Mouse (Mus musculus) mouse embryonic stem cell (cell line): Measurements from ENCODE around the gene Tbx19.

Source experiments
- in situ Hi-C, 2 experiments: fragments of 300-500 bp; cut with MboI; formaldehyde crosslinking; loops; 1 replicate in 1 of 2; 3 replicates in 1 of 2; pipeline ENCODE4 v1.14.3; 2019 to 2020; ENCODE audit warnings: low sequenced_read_pairs in 2 of 2, low pct_unique_long_range_greater_than_20kb in 1 of 2, mixed read lengths in 1 of 2; ENCODE audit not compliant: unreplicated experiment in 1 of 2

Tbx19 gene

DNA sequence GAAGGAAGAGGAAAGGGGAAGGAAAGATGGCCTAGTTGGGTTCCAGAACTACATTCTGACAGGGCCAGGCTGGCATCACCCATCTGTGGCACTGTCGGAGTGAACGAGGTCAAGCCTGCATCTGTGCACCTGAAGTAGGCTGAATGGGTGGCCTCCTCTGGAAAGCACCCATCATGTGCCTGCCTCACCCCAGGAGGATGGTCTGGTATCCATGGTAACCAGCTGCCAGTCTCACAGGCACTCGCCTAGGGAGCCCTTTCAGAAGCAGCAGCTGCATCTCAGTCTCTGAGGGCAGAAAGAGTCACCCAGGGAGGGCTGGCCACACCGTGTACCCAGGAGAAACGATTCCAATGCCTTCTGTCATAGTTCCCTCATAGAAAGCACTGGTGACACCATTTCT is 26.8 kb upstream of the Tbx19 start:
- in situ Hi-C loops: no loop called here

GRCm38 (mm10) chr1:165186491-165186890 is 25.9 kb upstream of the Tbx19 start:
- in situ Hi-C loops: no loop called here

DNA sequence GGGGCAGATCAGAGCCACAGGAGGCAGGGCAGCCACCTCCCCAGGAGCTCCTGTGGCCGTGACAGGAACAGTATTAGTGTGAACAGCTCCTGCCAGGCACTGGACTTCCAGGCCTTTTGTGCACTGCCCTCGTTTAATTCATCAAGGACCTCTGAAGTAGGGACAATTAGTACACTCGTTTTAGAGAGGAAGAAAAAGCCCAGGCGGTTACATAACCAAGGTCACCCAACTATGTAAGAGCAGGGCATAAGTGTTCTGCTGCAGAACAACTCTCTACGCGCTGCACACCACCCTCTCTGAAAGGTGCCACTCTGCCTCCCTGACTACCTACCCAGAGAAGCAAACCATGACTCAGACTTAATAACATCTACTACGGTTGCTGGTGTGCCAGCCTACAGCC is 24.5 kb upstream of the Tbx19 start:
- in situ Hi-C loops: no loop called here

DNA sequence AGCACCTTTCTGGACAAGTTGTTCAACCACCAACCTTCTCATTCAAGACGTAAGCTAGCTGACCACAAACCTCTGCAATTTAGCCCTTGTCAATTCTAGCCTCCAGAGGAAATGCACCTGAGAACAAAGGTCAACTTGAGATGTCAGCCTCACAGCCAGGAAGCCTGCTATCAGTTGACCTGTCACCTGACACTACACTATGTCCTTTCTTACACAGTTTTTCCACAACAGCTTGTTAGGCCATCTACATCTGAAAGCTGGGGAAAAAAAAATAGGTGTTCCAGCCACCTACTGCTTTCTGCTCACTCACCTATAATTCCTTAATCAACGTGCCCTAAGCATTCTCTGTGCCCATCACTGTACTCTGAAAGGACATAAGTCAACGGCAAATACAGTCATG is 23.6 kb upstream of the Tbx19 start:
- in situ Hi-C loops: no loop called here

- in situ Hi-C loops: no loop called here
Observed at GRCm38 (mm10) chr1:165183400-165183799, 22.8 kb upstream of the Tbx19 start.

GRCm38 (mm10) chr1:165179321-165179720 is 18.7 kb upstream of the Tbx19 start:
- in situ Hi-C loops: no loop called here

DNA sequence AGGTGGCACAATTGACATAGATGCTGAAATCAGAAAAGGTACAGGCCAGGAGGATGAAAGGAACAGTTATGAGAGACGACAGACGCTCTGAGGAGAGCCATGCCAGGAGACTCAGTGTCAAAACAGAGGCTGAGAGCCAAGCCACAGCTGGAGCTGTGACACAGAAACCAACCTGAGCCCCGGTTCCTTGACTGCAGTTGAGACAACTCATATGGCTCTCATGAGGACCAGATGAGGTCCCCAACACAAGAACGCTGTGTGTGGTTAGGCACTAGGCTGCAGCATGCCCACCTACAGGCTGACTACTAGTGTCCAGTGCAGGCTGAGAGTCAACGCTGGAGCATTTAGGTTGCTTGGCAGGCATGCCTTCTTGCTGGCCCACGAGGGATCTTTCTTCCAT is 17.5 kb upstream of the Tbx19 start:
- in situ Hi-C loops: no loop called here

- in situ Hi-C loops: no loop called here
Observed at GRCm38 (mm10) chr1:165174059-165174616, 13.6 kb upstream of the Tbx19 start.

- in situ Hi-C loops: no loop called here
Observed at GRCm38 (mm10) chr1:165171277-165171676, 10.7 kb upstream of the Tbx19 start.

DNA sequence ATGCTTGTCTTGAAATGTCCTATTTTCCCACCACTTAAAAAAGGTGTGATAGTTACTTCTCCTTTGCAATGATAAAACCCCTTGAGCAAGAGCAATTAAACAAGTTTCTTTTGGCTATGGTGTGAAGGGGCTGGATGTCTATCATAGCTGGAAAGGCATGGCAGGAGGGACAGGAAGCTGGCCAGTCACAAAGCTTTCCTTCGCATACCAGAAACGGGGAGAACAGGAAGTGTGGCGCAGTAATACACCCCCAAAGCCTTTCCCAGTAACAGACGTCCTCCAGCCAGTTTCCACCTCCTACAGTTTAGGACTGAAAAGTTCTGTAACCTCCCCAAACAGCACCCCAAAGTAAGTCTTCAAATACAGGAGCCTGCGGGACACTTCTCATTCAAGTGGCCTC is 9.6 kb upstream of the Tbx19 start:
- in situ Hi-C loops: no loop called here

GRCm38 (mm10) chr1:165169462-165169861 is 8.9 kb upstream of the Tbx19 start:
- in situ Hi-C loops: no loop called here

GRCm38 (mm10) chr1:165164920-165165319 is 4.3 kb upstream of the Tbx19 start:
- in situ Hi-C loops: no loop called here

DNA sequence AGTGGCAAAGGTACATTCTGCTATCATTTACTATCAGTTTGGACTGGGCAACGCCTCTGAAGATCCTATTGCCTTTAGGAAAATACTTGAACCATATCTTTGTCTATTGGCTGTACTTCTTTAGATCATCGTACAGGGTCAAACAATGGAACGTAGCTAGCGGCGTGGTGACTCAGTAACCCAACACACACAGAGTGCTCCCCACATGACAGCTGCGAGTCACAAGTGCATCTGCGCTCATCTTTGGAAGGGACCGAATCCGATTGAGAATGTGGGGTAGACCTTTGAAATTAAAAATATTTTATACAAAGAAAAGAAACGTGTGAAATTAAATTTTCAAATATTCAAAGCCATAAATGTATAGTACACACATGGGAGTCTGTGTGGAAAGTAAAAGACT is 1.7 kb downstream of the Tbx19 start:
- in situ Hi-C loops: no loop called here

DNA sequence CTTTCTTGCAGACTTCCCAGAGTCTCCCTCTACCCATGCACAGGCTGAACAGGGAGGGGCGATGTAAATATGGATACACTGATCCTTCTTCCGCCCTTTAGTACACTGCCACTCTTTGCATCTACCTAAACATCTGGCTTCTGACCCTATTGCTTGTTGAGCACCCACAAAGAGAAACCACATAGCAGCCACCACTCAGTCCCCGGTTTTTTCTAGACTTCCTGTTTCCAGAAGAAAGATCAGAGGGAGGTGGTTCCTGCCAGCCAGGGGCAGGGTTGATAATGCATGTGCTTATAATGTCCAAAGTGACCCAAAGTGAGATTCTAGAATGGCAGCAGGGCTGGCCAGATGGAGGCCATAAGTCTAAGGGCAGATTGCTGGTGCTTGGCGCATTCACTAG is 6.4 kb downstream of the Tbx19 start:
- in situ Hi-C loops: no loop called here

DNA sequence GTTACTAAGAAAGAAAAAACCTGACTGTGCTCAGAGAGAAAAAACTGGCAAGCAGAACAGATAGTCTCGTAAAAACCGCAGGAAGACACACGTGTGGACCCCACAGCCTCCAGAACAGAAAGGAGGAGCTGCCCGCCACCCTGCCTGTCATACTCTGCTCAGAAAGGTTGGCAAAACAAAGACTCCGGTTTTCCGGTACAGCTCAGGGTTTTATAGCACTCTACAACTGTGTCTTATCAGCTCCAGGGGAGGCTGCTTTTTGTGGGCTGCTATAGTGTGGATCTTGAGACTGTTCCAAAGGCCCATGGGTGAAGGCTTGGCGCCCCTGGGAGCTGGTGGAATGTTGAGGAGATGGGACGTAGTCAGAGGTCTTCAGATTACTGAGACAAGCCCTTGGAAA is 9.4 kb downstream of the Tbx19 start:
- in situ Hi-C loops: no loop called here

DNA sequence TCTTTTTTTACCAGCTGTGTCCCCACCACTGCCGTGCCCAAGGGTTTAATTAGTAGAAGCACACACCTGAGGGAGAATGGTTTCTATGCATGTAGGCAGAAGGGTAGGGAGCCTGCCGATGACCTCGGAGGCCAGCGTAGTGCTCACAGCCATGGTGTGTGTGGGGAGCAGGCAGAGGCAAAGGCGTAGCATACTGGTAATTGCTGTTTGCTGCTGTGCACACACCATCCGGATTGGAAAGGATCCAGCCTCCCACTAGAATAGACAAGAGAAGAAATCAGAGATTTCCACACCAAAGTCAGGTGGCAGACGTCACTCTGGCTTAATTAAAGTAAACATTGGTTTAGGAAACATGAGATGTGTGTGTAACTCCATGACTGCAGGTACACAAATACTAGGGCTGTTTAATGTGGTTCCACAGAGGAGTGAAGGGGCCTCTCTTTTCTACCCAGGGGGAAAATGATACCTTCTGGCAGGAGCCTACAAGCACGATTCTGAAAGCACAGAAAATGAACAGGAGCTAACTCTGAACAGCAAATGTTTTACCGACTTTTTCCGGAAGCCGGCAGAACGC is 18.1 kb downstream of the Tbx19 start:
- in situ Hi-C loops: no loop called here

DNA sequence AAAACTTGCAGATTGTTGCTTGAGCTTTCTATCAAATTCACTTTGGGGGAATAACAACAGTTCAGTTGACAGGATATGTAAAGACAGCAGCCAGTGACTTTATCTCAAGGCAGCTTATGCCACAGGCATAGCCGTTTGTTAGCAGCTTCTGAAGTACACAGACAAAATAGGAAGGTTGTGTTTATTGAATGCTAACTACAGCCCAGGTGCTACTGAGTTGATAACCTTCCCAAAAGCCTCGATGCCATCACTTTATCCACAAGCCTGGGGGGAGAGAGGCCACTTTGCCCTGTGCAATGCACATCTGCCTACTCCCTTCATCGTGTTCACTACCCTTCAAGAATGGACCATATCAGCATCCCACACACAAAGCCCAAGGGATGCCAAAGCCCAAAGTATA is 20.3 kb downstream of the Tbx19 start:
- in situ Hi-C loops: no loop called here

GRCm38 (mm10) chr1:165133858-165134257 is 26.7 kb downstream of the Tbx19 start:
- in situ Hi-C loops: no loop called here

DNA sequence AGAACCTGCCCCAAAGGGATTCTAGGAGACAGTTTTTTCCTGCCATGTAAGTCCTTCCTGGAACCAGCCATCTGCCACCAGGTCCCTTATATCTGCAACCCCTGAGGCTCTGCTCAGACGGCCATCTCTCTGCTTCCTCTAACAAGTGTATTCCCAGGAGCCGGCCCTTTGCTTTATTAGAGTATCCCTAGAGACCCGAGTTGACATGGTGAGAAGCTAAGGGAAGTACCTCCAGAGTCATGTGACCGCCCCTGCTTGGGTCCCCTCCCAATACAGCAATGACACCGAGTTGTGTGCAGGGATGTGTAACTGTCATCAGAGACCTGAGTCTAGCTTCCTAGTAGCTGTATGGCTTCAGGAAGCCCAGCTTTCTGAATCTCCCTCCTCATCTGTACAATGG is 27.3 kb downstream of the Tbx19 start:
- in situ Hi-C loops: no loop called here

DNA sequence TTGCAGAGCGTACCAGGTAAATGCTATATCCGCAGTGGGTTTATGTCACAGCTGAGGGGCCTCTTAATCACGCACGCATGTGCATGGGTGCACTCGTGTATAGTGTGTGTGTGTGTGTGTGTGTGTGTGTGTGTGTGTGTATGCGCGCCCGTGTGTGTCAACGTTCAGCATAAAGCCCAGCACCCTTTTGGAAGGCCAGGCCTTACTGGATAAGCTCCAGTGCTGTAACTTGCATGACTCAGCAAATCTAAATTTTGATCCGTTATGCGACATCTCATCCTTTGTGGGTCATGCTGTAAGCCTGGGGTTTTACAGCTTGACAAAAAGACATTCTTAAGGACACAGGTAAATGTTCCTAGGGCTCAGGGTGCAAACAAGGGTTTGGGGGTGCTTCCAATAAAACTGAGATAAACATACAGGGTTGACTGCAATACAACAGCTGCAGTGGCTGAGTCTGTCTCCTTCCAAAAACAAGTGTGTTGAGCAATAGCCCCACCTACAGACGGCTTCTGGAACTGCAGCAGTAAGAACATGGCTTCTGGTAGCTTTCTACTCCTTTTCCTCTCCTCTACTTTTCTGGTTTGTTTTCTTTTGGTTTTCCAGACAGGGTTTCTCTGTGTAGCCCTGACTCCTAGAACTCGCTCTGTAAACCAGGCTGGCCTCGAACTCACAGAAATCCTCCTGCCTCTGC is 28.2 kb downstream of the Tbx19 start:
- in situ Hi-C loops: no loop called here
